Mouse (Mus musculus) C2C12 (cell line): ENCODE measurements at regions not wholly inside any gene's neighbourhood (a gene's known extent, or its start where the extent isn't known, plus 50 kb on each side); places are given as distances from the start of the nearest gene placed in this dataset.

ENCODE experiments used
- CTCF ChIP-seq: IDR thresholded peaks from one replicate; pipeline ENCODE4 v1.5.1; 2011; ENCODE audit not compliant: control insufficient read depth, insufficient read depth, insufficient read length
- MAX ChIP-seq: IDR thresholded peaks from one replicate; pipeline ENCODE4 v1.6.1; 2011; ENCODE audit warnings: mild to moderate bottlenecking, control low read depth
- MYOD1 ChIP-seq: IDR thresholded peaks from one replicate; pipeline ENCODE4 v1.6.1; 2011; ENCODE audit warnings: low read depth; ENCODE audit not compliant: control insufficient read depth, insufficient read length
- USF1 ChIP-seq: IDR thresholded peaks from one replicate; pipeline ENCODE4 v1.6.1; 2011; ENCODE audit warnings: low read depth, mild to moderate bottlenecking, control low read depth, moderate library complexity

GRCm38 (mm10) chr8:89388761-89389160 lies 344.8 kb upstream of the Sall1 start:
- no peak for TF ChIP-seq CTCF
- TF ChIP-seq MAX: no peak
- no peak for TF ChIP-seq MYOD1
- TF ChIP-seq USF1: no peak
